Mouse (Mus musculus) CH12.LX (cell line): ENCODE measurements around the gene Slc9a2. TPM values are rescaled to one million over a fixed set of nuclear protein-coding genes. Genes with fewer than 3 reads are reported as not detected.

ENCODE experiments used
- DNase-seq: peaks from one replicate; pipeline ENCODE4 v3.0.0-alpha.2; 2013; ENCODE audit errors: extremely low read depth
- H3K27ac ChIP-seq: 2 replicates; pipeline ENCODE4 v1.5.1; 2012; ENCODE audit warnings: low read depth, mild to moderate bottlenecking, control low read depth, moderate library complexity; ENCODE audit not compliant: insufficient read depth
- H3K27me3 ChIP-seq: replicated peaks from 2 replicates; pipeline ENCODE3; 2012; ENCODE audit warnings: inconsistent platforms
- H3K36me3 ChIP-seq, 2 experiments: replicated peaks in 1 of 2; 2 replicates each; pipeline versions ENCODE3 to v1.6.1; 2012; ENCODE audit warnings: inconsistent platforms in 1 of 2, low read length in 1 of 2, mild to moderate bottlenecking in 1 of 2, mixed read lengths in 1 of 2, moderate library complexity in 1 of 2; ENCODE audit not compliant: control insufficient read depth in 1 of 2, insufficient read depth in 1 of 2
- H3K4me1 ChIP-seq, 2 experiments: 2 replicates each; pipeline ENCODE4 v1.6.1; 2012; ENCODE audit warnings: inconsistent platforms in 1 of 2, moderate library complexity in 1 of 2; ENCODE audit not compliant: insufficient read depth in 2 of 2, control insufficient read depth in 1 of 2
- H3K4me2 ChIP-seq: 2 replicates; pipeline ENCODE4 v1.6.1; 2012; ENCODE audit warnings: low read depth, mild to moderate bottlenecking, control low read depth; ENCODE audit not compliant: poor library complexity, insufficient read depth, severe bottlenecking
- H3K4me3 ChIP-seq, 3 experiments: fragments of 150-350 bp in 1 of 3; sonication (generic) in 1 of 3; replicated peaks in 1 of 3; 2 replicates each; pipeline versions ENCODE3 to v1.5.1; 2011 to 2012; ENCODE audit warnings: low read depth in 2 of 3, low read length in 2 of 3, mild to moderate bottlenecking in 2 of 3, moderate library complexity in 2 of 3, control low read depth in 1 of 3, improper control_type of control experiment in 1 of 3, inconsistent platforms in 1 of 3, mixed read lengths in 1 of 3; ENCODE audit not compliant: poor library complexity in 1 of 3
- H3K79me2 ChIP-seq: replicated peaks from 2 replicates; pipeline ENCODE4 v1.6.1; 2012; ENCODE audit warnings: mild to moderate bottlenecking, moderate library complexity; ENCODE audit not compliant: control insufficient read depth, poor library complexity, insufficient read depth, severe bottlenecking; ENCODE audit errors: extremely low read depth
- H3K9ac ChIP-seq: 2 replicates; pipeline ENCODE4 v1.6.1; 2012; ENCODE audit warnings: low read depth, mild to moderate bottlenecking, control low read depth, moderate library complexity; ENCODE audit not compliant: insufficient read depth
- H3K9me3 ChIP-seq: replicated peaks from 2 replicates; pipeline ENCODE3; 2012; ENCODE audit warnings: low read length, inconsistent platforms, mixed read lengths
- E2F4 ChIP-seq: IDR thresholded peaks from 2 replicates; pipeline ENCODE4 v1.6.1; 2011; ENCODE audit warnings: low read depth, low read length, improper control_type of control experiment; ENCODE audit not compliant: insufficient replicate concordance
- ELF1 ChIP-seq: IDR thresholded peaks from 2 replicates; pipeline ENCODE4 v1.6.1; 2014; ENCODE audit warnings: low read depth, mild to moderate bottlenecking, inconsistent platforms, low read length, improper control_type of control experiment
- EP300 ChIP-seq: IDR thresholded peaks from 2 replicates; pipeline ENCODE4 v1.6.1; 2011; ENCODE audit warnings: low read length, improper control_type of control experiment
- ETS1 ChIP-seq: conservative IDR thresholded peaks from 2 replicates; pipeline ENCODE4 v1.6.1; 2012; ENCODE audit warnings: low read depth, mild to moderate bottlenecking, inconsistent platforms, low read length, improper control_type of control experiment, moderate library complexity
- GABPA ChIP-seq: IDR thresholded peaks from 2 replicates; pipeline ENCODE4 v1.6.1; 2012; ENCODE audit warnings: low read depth, low read length, improper control_type of control experiment, inconsistent platforms; ENCODE audit not compliant: insufficient replicate concordance
- HCFC1 ChIP-seq: IDR thresholded peaks from 2 replicates; pipeline ENCODE4 v1.6.1; 2012; ENCODE audit warnings: low read depth, mild to moderate bottlenecking, inconsistent platforms, low read length, improper control_type of control experiment
- JUND ChIP-seq: conservative IDR thresholded peaks from 2 replicates; pipeline ENCODE4 v1.6.1; 2011; ENCODE audit warnings: low read depth, low read length, improper control_type of control experiment
- MAFK ChIP-seq: IDR thresholded peaks from 2 replicates; pipeline ENCODE4 v1.6.1; 2011; ENCODE audit warnings: low read length, improper control_type of control experiment; ENCODE audit not compliant: insufficient replicate concordance
- MEF2A ChIP-seq: IDR thresholded peaks from 2 replicates; pipeline ENCODE4 v1.6.1; 2014; ENCODE audit warnings: low read depth, mild to moderate bottlenecking, inconsistent platforms, low read length, improper control_type of control experiment, borderline replicate concordance
- NRF1 ChIP-seq: IDR thresholded peaks from 2 replicates; pipeline ENCODE4 v1.6.1; 2014; ENCODE audit warnings: low read depth, mild to moderate bottlenecking, inconsistent platforms, low read length, improper control_type of control experiment, moderate library complexity
- PAX5 ChIP-seq: IDR thresholded peaks from 2 replicates; pipeline ENCODE4 v1.6.1; 2012; ENCODE audit warnings: low read length, inconsistent platforms, mixed read lengths
- POLR2A ChIP-seq: IDR thresholded peaks from 2 replicates; pipeline ENCODE4 v1.6.1; 2011; ENCODE audit warnings: low read depth, mild to moderate bottlenecking, improper control_type of control experiment, low read length
- RCOR1 ChIP-seq: conservative IDR thresholded peaks from 2 replicates; pipeline ENCODE4 v1.6.1; 2012; ENCODE audit warnings: low read depth, mild to moderate bottlenecking, inconsistent platforms, low read length, improper control_type of control experiment
- ZKSCAN1 ChIP-seq: IDR thresholded peaks from 2 replicates; pipeline ENCODE4 v1.6.1; 2012; ENCODE audit warnings: low read depth, inconsistent platforms, low read length, improper control_type of control experiment, borderline replicate concordance
- ZMIZ1 ChIP-seq: IDR thresholded peaks from 2 replicates; pipeline ENCODE4 v1.6.1; 2012; ENCODE audit warnings: low read depth, mild to moderate bottlenecking, inconsistent platforms, low read length, improper control_type of control experiment
- dilution Hi-C: fragments of 300-500 bp; cut with MboI; formaldehyde crosslinking; loops from 2 replicates; pipeline ENCODE4 v1.14.3; 2020; ENCODE audit warnings: low sequenced_read_pairs; ENCODE audit not compliant: extremely low pct_unique_long_range_greater_than_20kb, extremely low pct_ligation_motif_present
- in situ Hi-C: fragments of 300-500 bp; cut with MboI; formaldehyde crosslinking; loops from 3 replicates; pipeline ENCODE4 v1.14.3; 2019; ENCODE audit warnings: low sequenced_read_pairs, low pct_ligation_motif_present, low pct_unique_long_range_greater_than_20kb, mixed read lengths
- polyA plus RNA-seq: library from polyadenylated mRNA; unstranded; fragments of >175 nt; gene quantifications from 2 replicates; pipeline ENCODE4 v1.2.1, GENCODE M21; 2012; ENCODE audit warnings: low read depth; ENCODE audit not compliant: insufficient read length
- total RNA-seq, 2 experiments: library from RNA; depleted of rRNA; stranded (reverse); fragments of 300-350 nt in 1 of 2; fragments of >200 nt in 1 of 2; gene quantifications; 2 replicates each; pipeline ENCODE4 v1.2.3; 2012 to 2014

Gene Slc9a2
- total and polyA plus RNA-seq, 3 experiments: not detected

DNA sequence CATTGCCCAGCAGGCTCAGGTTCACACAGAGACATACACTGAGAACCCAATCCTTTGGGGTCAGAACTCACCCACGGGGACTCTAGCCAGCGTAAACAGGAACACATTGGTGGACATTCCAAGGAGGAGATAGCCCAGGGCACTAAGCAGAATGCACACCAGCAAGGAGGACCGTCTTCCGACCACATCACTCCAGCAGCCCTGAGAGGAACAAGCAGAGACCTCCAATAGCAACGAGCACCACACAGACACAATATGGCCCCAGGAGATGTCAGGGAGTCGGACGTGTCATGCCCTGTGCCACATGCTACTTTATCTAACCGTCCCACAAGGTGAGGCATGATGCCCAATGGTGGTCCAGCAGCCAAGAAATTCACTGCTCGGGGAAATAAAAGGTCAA is 103.9 kb downstream of the Slc9a2 start:
- no peak for DNase-seq
- in situ Hi-C loops: no loop called here
- Histone ChIP-seq H3K36me3 (no peaks in the 10 kb centered on the region), H3K4me3 (no peak overlapping the region), H3K27ac (no peak overlapping the region), H3K9ac (no peak overlapping the region), H3K79me2 (no peaks in the 10 kb centered on the region), H3K4me2 (no peak overlapping the region), H3K4me1 (no peaks in the 10 kb centered on the region), H3K27me3 (no peaks in the 10 kb centered on the region), H3K9me3 (peaks cover 83% of the 10 kb centered on the region)
- dilution Hi-C loops: no loop called here
- TF ChIP-seq PAX5 (no peak), GABPA (no peak), RCOR1 (no peak), ELF1 (no peak), E2F4 (no peak), ZMIZ1 (no peak), JUND (no peak), MAFK (no peak)

DNA sequence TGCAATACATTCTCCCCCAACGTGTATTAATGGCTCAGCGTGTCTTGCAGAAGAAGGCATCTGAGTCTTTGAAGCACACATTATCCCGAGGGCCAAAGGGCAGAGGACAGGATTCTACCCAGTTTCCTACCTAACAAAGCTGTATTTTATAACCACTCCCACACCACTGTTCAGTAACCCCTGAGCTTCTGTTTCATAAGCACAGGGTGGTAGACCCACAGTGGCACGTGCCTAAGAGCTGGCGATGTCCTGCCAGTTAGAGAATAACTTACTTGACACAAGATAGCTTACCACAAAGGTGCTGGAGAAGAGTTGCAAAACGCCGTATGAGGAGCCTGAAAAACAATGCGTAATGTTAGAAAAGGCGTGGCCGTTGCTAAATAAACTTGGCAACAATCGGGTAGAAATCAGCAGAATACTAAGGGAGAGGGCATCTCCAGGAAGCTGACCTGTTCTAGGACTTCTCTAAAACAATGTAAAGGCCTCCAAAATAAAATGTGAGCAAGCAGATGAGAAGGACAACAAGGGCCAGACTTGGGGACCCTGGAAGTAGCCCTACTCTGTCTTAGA is 105.6 kb downstream of the Slc9a2 start:
- Histone ChIP-seq H3K36me3 (no peaks in the 10 kb centered on the region), H3K9ac (no peak overlapping the region), H3K27me3 (no peaks in the 10 kb centered on the region), H3K4me1 (no peaks in the 10 kb centered on the region), H3K4me3 (no peak overlapping the region), H3K27ac (no peak overlapping the region), H3K4me2 (no peak overlapping the region), H3K9me3 (peaks cover 83% of the 10 kb centered on the region)
- DNase-seq: no peak
- dilution Hi-C loops: no loop called here
- TF ChIP-seq POLR2A (no peak), HCFC1 (no peak), MEF2A (no peak), MAFK (no peak), ETS1 (no peak), EP300 (no peak), ZKSCAN1 (no peak), NRF1 (no peak)
- TF ChIP-seq, all 38 proteins: peak for 0
- no peaks in the 10 kb centered on the region for H3K79me2 ChIP-seq
- in situ Hi-C loops: no loop called here
